8 mouse cellular contexts compared by ENCODE assay signal in the genomic region with DNA sequence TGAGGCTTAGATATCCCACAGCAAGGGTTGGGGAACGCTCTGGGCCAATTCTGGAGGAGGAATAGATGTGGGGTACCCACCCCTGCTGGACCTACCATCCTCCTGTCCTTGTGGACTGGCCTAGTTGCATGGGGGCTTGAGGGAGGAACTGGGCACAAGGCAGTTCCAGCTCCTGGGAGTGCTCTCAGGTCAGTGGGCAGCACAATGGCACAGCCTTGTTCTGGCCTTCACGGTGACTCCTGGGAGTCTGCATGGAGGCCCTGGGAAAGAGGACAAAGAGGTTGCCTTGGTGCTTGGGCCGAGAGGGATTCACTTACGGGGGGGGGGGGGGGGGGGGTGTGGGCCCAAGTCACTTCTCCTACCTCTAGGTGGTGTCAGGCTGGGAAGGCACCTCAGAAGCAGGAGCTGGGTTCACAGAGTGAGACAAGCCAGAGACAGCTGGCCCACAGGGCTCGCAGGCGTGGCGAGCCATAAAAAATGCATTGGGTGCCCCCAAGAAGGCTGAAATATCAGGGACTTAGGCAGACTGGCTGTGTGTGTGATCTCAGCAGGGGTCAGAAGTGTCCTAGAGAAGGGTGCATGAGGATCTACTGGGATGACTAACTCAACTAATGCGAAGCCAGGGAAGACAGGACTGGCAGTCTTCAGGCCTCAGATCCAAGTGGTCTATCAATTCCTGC.
DNase-seq lines count a peak whose midpoint lies in the region; ATAC-seq lines count a peak whose summit lies in the region.

No protein-coding gene starts in this region.

- H3K4me1 ChIP-seq in lung, embryonic 15.5 days, result peaks cover 88% of the 10 kb centered on the region
- peaks cover 77% of the 10 kb centered on the region for H3K4me1 ChIP-seq in liver, embryonic 12.5 days

- no peaks in the 10 kb centered on the region for H3K27me3 ChIP-seq in lung, embryonic 15.5 days
- peaks cover 68% of the 10 kb centered on the region for H3K27me3 ChIP-seq in liver, embryonic 12.5 days (replicated peaks)
- no peaks in the 10 kb centered on the region for H3K27me3 ChIP-seq in splenic B cell, adult 2 months (ENCODE audit: control insufficient read depth, insufficient read depth, low read length, poor library complexity, severe bottlenecking)

- no peak for ATAC-seq in lung, embryonic 15.5 days (ENCODE audit: borderline replicate concordance, extremely low read depth, low FRiP score, low TSS enrichment)
- no peak for ATAC-seq in liver, embryonic 12.5 days

- peak overlapping the region; percentile 99 for H3K27ac ChIP-seq in lung, embryonic 15.5 days
- H3K27ac ChIP-seq in liver, embryonic 12.5 days, result peak overlapping the region; percentile 79

- no peak for DNase-seq in lung, postnatal 10 days
- DNase-seq in cerebellum, postnatal 14 days, result peak; percentile 45 to 53
- peak; percentile 37 for DNase-seq in heart, postnatal 4 days
- peak; percentile 26 for DNase-seq in splenic B cell, adult 2 months (ENCODE audit: low read depth, low spot score)
- DNase-seq in right cerebral cortex, adult 2 months (ENCODE audit: low spot score in 2 of 2), result no peak
- DNase-seq in gastrocnemius, postnatal 10 days, result no peak

- H3K4me3 ChIP-seq in lung, embryonic 15.5 days, result peak overlapping the region; percentile 34
- H3K4me3 ChIP-seq in liver, embryonic 12.5 days, result no peak overlapping the region

- WGBS in lung, embryonic 15.5 days, result 33% methylated on average over 7 of the region's 8 CpGs
- WGBS in liver, embryonic 12.5 days (ENCODE audit: insufficient replicate concordance), result 36% methylated on average over 8 of the region's 8 CpGs

- H3K4me2 ChIP-seq in lung, embryonic 15.5 days, result peak overlapping the region; percentile 68
- peak overlapping the region; percentile 62 for H3K4me2 ChIP-seq in liver, embryonic 12.5 days

- peak overlapping the region; percentile 62 for H3K9ac ChIP-seq in lung, embryonic 15.5 days
- H3K9ac ChIP-seq in liver, embryonic 12.5 days, result peak overlapping the region; percentile 28

- H3K36me3 ChIP-seq in lung, embryonic 15.5 days, result no peaks in the 10 kb centered on the region
- no peaks in the 10 kb centered on the region for H3K36me3 ChIP-seq in liver, embryonic 12.5 days
- H3K36me3 ChIP-seq in splenic B cell, adult 2 months (ENCODE audit: control insufficient read depth, insufficient read depth, low read length, poor library complexity, severe bottlenecking), result no peaks in the 10 kb centered on the region

- no peaks in the 10 kb centered on the region for H3K9me3 ChIP-seq in lung, embryonic 15.5 days
- H3K9me3 ChIP-seq in liver, embryonic 12.5 days (replicated peaks), result no peaks in the 10 kb centered on the region

Comparison
In these comparisons a context has a peak if more than half of its experiments do, and no peak if none do; other contexts are left out.
1. DNase-seq: peak in cerebellum, postnatal 14 days (2 of 2), heart, postnatal 4 days (single experiment) and splenic B cell, adult 2 months (single experiment); none in lung, postnatal 10 days (single experiment), right cerebral cortex, adult 2 months (0 of 2) and gastrocnemius, postnatal 10 days (single experiment).